Mouse (Mus musculus) ovary, adult 18-20 months (tissue): ENCODE results near the gene Bmf.

Experiments used
- DNase-seq: peaks from one replicate; pipeline ENCODE4 v3.0.0; 2022; ENCODE audit warnings: low spot score, mixed read lengths

Gene Bmf

GRCm38 (mm10) chr2:118512418-118513377 lies 36.8 kb downstream of the Bmf start:
- DNase-seq: peak; percentile 46

DNA sequence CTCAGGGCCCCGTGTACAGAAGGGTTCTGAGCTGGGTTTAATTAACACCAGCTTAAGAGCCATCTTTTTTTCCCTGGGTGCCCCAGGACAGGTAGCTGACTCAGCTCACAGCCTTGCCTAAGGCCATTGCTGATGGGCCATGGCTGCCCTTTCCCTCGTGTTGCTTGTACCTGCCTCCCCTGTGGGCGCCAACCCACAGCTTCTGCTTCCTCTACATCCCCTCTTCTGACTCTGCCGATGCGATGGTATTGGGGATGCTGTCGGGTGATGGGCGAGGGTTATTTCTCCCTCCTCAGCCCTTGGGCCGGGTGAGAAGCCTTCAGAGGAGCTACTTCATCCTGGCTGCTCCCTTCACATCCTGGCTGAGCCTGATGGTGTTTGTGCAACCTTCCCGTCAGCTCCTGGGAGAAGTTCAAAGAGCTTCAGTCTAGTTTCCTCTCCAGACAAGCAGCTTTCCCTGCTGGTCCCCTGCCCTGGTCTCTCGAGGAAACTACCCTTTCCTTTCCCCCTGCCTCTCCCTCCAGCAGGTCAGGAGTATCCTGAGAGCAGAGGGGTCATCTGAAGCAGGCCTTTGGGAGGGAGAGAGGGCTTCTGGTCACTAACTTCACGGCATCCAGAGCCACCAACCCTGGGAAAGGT lies 37.6 kb downstream of the Bmf start:
- no peak for DNase-seq

DNA sequence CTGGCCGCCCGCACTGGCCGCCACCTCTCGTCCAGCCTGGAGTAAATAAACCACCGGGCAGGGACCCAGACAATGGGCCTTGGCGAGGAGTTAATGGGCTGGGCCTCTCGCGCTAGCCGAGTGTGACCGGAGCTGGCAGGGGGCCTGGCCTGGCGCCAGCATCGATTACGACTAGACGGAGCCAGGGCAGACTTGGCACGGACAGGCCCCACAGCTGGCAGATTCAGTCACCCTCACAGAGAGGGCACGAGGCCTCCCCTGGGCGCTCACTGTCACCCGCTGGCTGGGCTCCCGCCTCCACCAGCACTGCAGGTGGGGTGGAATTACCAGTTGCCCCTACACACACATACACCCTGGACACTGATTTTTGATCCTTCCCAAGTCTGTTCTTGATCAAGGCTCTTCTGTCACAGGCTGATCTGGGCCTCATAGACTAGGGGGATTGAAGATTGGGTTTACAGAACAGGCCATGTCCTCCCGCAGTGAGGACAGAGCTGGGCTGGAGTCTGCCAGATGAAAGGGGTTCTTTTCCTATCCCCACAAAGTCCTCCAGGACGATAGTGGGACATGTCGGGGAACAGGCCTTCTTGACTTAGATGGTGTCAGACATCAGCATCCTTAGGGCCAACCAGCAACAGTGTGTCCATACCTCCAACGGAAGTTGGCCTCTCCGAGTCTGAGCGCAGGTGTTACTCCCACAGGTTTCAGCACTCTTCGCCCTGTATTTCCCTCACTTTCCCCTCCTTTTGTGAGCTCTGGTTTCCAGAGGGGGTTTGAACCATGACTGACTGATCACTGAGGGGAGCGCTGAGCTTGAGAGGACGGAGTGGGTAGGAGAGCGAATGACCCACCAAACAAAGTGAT lies 38.8 kb downstream of the Bmf start:
- DNase-seq: peak; percentile 95

DNA sequence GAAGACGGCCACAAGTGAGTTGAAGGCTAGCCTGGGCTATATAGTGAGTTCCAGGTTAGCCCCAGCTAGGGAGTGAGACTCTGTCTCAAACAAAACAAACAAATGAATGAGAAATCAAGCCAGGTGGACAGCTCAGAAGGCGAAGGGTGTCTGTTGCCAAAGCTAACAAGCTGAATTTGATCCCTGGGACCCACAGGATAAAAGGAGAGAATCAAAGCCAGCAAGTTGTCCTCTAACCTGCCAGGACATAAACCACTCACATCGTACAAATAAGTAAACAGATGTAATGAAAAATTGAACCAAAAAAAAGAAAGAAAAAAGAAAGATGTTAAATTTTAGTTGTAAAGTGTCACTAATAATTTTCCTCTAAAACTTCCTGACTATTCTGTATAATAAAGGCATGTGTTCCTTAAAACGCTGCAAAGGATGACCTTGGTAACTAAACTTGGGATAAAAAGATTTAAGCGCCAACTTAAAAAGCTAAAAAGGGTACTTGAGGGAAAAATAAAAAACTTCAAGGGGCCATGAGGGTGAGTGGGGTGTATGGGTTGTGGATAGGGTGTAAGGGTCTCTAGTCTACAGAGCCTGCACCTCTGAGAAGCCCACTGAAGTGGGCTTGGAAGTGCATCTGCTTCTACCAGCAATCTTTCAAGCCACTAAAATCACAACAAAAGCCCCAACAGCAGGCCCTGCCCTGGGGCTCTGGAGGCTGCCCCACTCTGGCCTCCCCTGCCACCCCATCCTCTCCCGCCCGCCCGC lies 39.6 kb downstream of the Bmf start:
- no peak for DNase-seq

GRCm38 (mm10) chr2:118507126-118507525 lies 42.4 kb downstream of the Bmf start:
- no peak for DNase-seq

GRCm38 (mm10) chr2:118500191-118500590 lies 49.3 kb downstream of the Bmf start:
- no peak for DNase-seq

GRCm38 (mm10) chr2:118499135-118499961 lies 50.1 kb downstream of the Bmf start:
- no peak for DNase-seq

DNA sequence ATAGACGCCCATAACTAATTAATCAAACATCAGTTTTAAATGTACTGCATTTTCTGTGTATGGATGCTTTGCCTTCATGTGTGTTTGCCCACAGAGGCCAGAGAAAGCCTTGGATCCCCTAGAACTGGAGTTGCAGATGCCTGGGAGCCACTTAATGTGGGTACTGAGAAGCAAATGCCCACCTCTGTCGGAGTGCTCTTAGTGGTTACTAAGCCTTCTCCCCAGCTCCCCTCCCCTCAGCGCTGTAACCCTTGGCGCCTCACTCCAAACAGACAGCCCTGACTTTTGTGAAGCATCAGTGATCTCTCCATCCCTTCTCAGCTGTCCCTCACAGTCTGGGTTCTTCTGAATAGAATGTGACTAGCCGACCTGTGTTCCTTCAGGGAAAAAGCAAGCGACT lies 51.0 kb downstream of the Bmf start:
- DNase-seq: no peak

DNA sequence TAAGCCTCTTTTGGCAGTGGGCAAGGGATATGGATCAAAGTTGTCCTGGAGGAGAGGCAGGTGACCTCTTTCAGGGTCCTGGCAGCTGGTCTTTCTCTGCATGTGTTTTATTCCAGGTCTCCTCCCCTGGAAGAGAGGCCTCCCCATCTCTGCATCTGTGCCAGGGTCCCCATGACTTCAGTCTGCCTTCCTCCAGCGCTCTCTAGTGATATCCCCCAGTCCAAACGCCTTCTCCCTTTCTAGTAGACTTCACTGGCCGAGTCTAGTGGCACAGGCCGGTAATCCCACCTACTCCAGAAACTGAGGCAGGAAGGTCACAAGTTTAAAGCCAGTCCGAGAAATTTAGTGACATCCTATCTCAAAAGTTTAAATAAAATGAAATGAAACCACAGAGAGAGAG lies 51.6 kb downstream of the Bmf start:
- DNase-seq: no peak

DNA sequence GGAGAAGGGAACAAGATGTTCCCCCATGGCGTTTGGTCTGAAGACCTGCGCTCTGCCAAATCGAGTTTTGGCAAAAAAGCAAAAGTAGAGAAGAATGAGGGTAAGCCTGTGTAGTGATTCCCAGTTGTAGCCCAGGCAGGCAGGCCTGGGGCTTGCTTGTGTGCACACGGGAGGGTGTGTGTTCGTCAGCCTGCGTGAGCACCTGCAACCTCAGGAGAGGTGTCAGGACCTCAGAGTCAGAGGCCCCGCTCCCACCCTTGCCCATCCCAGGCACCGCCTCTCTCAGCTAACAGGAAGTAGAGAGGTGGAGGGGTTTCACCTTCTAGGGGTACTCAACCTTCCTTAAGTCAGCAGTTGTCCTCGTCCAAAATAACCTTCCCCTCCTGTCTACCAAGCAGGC lies 54.5 kb downstream of the Bmf start:
- no peak for DNase-seq

DNA sequence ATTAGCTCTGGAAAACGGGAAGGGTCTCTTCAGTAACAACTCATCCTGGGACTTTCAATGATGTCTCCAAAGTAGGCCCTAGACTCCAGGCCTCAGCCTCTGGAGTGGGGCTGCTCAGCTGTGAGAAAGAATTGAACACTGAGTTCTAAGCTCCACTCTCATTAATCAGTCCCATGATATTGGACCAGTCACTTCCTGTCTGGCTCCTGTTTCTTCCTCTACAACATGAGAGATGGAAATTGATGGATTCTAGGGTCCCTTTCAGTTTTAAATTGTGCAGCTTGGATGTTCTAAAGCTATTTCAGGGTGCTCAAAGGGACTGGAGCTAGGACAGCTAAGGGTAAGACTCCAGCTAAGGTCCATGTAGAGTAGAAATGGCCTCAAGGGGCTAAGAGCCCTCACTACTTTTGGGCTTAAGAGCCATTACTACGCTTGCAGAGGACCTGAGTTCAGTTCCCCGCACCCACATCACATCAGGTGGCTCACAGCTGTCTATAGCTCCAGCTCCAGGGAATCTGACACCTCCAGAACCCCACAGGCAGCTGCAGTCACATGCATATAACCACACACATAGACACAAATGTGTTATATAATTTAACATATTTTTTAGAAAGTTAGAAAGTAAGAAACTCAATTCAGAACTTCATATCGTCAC lies 57.6 kb downstream of the Bmf start:
- no peak for DNase-seq

DNA sequence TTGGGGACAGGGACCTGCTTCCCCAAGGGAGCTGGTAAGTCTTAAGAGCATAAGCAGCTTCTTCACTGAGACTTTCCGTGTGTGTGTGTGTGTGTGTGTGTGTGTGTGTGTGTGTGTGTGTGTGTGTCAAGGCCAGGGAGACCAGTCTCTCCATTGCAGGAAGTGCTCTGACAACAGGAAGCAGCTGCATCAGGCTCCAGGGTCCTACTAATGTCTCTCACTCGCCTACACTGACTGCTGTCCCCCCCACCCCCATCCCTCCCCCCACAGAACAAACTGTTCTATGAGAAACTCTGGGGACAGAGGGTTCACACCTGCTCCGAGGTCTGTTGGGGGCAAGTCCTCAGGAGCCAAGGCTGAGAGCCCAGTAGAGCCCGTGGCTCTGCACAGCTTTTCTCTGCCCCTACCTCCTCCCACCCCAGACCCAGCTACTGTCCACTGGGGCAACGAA lies 58.2 kb downstream of the Bmf start:
- DNase-seq: no peak

GRCm38 (mm10) chr2:118490241-118491091 lies 59.0 kb downstream of the Bmf start:
- DNase-seq: peak; percentile 71

DNA sequence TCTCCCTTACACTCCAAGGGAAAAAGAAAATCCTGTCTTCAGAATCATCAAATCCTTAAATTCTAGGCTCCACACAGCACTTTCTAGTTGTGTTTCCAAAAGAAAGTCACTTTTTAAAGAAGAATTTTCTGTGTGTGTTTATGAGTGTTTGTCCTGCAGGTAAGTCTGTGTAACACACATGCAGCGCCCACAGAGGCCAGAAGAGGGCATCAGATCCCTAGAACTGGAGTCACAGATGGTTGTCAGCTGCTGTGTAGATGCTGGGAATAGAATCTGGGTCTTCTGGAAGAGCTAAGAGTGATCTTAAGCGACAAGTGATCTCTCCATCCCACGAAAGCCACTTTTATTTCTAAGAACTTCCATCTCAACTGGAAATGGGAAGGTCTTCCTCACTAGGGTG lies 61.7 kb downstream of the Bmf start:
- no peak for DNase-seq

DNA sequence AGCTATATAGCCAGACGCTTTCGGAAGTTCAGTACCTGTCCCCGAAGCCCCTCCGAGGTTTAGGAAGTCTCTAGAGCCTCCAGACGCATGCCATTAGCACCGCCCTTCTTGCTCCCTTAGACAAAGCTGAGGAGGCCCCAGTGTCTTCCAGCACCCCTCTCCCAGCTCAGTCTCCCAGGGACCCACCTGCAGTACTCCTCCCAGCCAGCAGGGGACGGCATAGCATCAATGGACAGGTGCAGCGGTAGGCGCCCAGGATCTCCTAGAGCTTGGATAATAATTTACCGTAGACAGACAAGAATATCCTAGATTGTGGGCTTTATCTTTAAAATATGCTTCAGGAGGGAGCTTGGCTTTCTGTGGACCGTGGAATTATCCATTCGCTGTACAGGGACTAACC lies 62.6 kb downstream of the Bmf start:
- peak; percentile 52 for DNase-seq

DNA sequence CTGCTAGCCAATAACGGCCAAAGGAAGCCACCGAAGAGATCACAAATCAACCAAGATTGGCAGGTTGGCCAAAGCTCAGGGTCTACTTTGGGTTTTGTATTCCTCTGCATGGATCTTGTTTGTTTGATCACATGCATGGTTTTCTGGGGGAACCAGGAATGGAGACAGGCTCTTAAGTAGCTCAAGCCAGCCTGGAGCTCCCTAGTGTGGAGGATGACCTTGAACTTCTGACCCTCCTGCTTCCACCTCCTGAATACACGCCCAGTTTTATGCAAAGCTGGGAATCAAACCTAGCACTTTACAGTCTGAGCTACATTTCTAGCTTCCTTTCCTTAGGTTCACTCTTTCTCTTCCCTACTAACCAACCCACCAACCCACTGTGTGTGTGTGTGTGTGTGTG lies 64.1 kb downstream of the Bmf start:
- DNase-seq: no peak

- DNase-seq: no peak
Measured at GRCm38 (mm10) chr2:118484386-118484898, 65.0 kb downstream of the Bmf start.

DNA sequence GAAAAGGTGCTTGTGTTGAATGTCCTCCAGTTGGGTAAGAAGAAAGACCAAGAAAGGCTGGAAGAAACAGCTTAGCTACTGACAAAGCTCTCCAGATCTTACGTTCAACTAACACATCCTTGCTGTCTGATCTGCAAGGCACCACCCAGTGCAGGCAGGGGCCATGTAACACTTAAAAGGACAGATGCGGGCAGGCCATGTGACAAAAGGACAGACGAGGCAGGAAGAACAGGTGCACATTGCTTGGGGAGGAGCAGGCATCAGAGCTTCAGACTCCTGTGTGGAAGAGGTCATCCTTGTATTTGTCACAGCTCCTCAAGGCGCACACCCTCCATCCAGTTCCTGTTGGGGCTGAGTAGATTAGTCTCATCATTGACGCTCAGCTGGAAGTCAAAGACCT lies 66.5 kb downstream of the Bmf start:
- no peak for DNase-seq

DNA sequence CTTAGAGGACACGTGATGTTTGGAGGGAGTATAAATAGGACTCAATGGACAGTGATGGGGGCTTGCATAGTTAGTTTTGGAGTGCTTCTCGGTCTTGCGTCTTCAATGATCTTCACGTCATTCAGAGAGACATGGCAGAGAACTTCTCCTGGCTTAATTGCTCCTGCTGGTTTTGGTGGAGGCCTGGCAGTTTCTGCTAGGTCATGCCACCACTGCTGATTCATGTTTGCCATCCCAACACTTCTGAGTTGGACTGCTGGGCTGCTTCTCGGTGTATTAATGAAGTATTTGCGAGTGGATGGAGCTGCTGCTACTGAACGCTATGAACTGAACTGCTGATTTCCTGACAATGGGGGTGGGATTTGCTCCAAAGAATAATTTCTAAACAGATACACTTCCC lies 68.6 kb downstream of the Bmf start:
- DNase-seq: no peak
